Mouse (Mus musculus) gastrocnemius, adult 8-10 months (tissue): Measurements from ENCODE around the gene Rtp3. TPM values are rescaled to one million over a fixed set of nuclear protein-coding genes. Genes with fewer than 3 reads are reported as not detected.

ENCODE experiments used
- DNase-seq, 2 experiments: peaks; one replicate each; pipeline ENCODE4 v3.0.0; 2022; ENCODE audit warnings: low spot score in 2 of 2
- total RNA-seq, 4 experiments: library from RNA; stranded (reverse); gene quantifications; 2 replicates each; pipeline ENCODE4 v1.2.4; 2022

Rtp3 gene
- total RNA-seq, 4 experiments from 2014 or later, result 0.60 to 1.2 (median 0.76) TPM

DNA sequence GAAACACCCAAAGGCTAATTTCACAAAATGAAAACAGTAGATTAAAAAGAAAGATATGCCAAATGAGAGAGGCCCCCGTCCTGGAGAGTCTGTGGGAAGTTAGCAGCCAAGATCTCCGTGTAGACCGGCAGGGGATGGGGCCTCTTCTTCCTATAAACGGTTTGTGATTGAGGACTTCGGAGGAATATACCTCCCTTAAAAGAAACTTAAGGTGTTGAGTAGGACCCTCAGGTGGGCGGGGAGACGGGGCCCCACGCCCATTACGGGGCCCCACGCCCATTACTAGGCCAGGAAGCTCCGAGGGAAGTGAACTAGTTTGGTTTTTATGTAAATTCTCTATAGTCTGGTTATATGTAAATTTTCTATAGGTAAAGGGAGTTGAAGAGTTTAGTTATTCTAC, 44.5 kb downstream of the Rtp3 start, which contains the start of gene Tdgf1:
Gene Tdgf1, minus strand, starts transcription at position 233 of the 400 bp plus-strand sequence.
- no peak for DNase-seq

DNA sequence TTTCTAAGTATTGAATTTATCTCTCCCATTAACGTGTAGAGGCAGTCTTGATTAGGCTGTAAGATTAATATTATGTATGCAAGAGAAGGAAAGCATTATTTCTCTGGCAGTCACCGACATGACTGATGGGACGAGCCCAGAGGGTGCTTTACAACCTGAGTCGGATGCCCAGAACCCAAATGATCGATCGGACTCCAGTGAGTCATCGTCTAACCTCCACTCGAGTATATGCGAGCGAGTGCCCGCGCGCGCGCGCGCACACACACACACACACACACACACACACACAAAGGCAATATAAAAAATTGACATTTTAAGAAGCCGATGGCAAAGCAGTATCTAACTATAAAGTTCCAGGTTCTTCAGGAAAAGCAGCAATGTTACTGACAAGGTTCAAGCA, 45.0 kb downstream of the Rtp3 start:
- no peak for DNase-seq

DNA sequence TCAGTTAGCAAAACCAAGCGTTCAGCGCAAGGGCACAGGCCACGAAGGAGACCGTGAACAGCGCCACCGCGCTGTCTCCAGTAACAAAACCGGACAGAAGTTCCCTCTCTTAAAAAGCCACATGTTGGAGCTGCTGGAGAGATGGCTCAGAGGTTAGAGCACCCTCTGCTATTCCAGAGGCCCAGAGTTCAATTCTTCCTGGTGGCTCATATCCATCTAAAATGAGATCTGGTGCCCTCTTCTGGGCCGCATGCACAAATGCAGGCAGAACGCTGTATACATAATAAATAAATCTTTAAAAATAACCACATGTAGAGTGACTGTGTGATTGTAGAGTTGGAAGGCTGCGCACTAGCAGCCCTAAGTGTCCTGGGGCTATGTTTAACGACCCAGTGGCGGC, 46.1 kb downstream of the Rtp3 start:
- no peak for DNase-seq

DNA sequence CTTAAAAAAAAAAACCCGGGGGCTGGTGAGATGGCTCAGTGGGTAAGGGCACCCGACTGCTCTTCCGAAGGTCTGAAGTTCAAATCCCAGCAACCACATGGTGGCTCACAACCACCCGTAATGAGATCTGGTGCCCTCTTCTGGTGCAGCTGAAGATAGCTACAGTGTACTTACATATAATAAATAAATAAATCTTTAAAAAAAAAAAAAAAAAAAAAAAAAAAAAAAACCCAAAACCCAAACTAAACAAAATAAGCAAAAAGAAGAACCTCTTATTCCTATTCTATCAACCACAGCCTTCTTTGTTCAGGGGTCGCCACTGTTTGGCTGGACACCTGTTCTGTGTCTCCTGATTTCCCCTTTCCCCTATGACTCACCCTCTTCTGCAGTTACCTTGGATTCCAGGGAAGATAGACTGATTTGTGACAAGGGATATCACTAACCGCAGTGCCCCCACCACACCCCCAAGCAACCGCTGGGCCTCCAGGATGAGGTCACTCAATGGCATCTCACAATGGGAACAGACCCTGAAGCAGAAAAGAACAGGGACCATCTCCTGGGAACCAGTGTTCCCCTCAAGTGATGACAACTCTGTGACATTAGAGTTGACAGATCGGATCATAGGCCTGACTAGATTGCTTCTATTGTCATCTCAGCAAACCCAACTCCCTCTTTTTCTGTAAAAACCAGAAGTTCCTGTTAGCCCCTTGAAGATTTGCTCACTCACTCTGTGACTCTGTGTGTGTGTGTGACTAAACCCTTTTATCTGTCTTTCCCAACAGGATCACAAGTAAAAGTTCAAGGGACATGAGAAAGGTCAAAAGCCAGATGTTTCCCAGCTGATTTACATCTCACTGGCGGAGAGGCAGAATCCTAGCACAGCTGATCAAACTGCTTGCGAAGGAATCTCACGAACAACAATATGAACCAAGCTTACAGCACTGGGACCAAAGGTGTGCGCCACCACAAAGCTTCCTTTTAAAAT, 52.6 kb downstream of the Rtp3 start:
- no peak for DNase-seq

DNA sequence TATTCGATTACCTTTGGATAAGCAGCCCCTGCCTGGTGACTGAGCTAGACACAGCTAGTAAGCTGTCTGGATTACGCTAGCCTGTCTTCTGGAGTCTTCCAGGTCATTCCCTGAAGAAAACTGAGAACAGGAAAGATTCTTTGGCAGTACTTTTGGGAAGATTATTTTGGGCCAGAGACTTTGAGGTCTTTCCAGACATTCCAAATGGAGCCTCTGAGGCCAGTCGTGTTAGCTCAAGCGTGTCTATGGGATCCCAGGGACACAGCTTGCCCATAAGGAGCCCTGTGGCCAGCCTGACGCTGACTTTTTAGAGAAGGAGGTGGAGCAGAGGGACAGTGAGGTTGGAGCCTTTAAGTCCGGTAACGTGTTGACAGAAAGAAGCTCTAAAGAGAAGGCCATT, 54.4 kb downstream of the Rtp3 start:
- DNase-seq, result no peak

Other genes with a start within 250 kb of the Rtp3 start
- 100 to 1,000 TPM; 644 to 855 (median 660) TPM for gene Myl3, start 248.7 kb downstream of the Rtp3 start, total RNA-seq
- 1 to 10 TPM in 2 of 4 experiments, under 1 TPM in 2; 0.44 to 1.4 (median 1.0) TPM for gene Pth1r, start 243.4 kb downstream of the Rtp3 start, total RNA-seq
- not detected for gene Prss42, start 192.4 kb downstream of the Rtp3 start, total RNA-seq
- not detected for gene Prss44, start 176.6 kb downstream of the Rtp3 start, total RNA-seq
- not detected for gene Prss43, start 163.9 kb downstream of the Rtp3 start, total RNA-seq
- gene Prss45, start 156.0 kb downstream of the Rtp3 start, total RNA-seq, result not detected
- gene Prss46, start 146.1 kb downstream of the Rtp3 start, total RNA-seq, result not detected
- gene Prss50, start 132.6 kb downstream of the Rtp3 start, total RNA-seq, result not detected
- 1 to 10 TPM; 2.6 to 3.2 (median 2.9) TPM for gene Als2cl, start 110.7 kb downstream of the Rtp3 start, total RNA-seq
- gene Tmie, start 110.5 kb downstream of the Rtp3 start, total RNA-seq, result under 1 TPM; 0.41 to 0.81 (median 0.64) TPM
- gene Fam240a, start 73.7 kb downstream of the Rtp3 start, total RNA-seq, result 1 to 10 TPM in 2 of 4 experiments, under 1 TPM in 2; 0.65 to 2.2 (median 0.90) TPM
- not detected for gene Tdgf1, start 44.4 kb downstream of the Rtp3 start, total RNA-seq
- gene Lrrc2, start 39.0 kb downstream of the Rtp3 start, total RNA-seq, result 100 to 1,000 TPM in 1 of 4 experiments, 10 to 100 TPM in 3; 84.4 to 106 (median 97.6) TPM
- gene Ltf, start 28.7 kb upstream of the Rtp3 start, total RNA-seq, result not detected
- 10 to 100 TPM in 1 of 4 experiments, 1 to 10 TPM in 3; 4.4 to 10.9 (median 5.2) TPM for gene Ccrl2, start 66.9 kb upstream of the Rtp3 start, total RNA-seq
- gene Lrrfip2, start 127.0 kb upstream of the Rtp3 start, total RNA-seq, result 10 to 100 TPM; 60.4 to 79.8 (median 70.3) TPM